Mouse (Mus musculus) thymus, postnatal 14 days (tissue): ENCODE data around the gene Usp27x.
A peak's percentile ranks its signal among the peaks of the same experiment; 100 is the strongest.

Source experiments
- DNase-seq: peaks from one replicate; pipeline ENCODE4 v3.0.0; 2021

Usp27x gene

DNA sequence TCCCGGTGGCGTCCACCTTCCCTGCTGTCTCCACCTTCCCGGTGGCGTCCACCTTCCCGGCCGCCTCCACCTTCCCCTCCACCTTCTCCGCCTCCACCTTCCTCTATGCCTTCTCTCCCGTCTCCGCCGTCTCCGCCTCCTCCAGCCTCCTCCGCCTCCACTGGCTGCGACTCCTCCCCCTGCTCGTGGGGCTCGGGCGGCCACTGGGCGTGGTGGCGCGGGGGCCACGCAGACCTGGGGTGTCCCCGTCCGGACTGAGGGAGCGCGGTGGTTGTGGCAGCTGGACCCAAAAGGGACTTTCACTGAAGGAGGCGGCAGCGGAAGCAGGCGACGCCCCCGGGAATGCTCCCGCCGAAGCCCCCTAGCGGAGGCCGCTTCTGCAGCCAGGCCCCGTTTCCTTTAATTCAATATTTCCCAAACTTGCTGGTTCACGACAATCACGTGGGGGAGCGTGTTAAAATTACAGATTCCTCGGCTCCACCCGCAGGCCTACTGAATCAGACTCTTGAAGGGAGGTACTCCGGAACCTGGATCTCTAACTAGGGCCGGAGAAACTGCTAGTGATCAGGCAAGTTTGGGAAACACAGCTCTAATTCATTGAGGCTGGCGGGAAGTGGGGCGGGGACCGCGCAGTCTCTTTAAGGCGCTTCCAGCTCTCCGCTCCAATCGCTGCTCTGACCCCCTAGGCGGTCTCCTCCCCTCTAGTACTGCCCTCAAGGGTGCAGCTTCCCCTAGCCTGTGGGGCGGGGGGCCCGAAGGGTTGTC lies at the start of gene Usp27x:
Usp27x (minus strand) TSS at position 115 of the 765 bp plus-strand sequence.
- DNase-seq, result peak; percentile 62

DNA sequence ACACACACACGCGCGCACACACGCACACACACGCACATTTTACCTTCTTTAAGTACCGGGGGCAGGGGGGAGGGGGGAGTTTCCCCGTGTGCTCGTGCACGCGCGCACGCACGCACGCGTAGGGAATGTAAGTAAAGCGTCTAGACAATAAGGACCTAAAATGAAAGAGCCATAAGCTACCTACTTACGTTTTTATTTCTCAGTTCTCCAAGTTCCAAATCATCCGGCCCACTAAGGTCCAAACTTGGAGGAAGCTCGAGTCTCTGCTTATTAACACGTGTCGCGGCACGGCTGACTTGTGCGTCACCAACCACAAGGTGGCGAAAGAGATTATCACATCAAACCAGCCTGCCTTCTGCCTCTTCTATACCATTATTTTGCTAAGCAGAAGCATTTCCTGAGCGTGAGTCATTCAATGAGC lies 47.1 kb upstream of the Usp27x start:
- DNase-seq, result peak; percentile 72

GRCm38 (mm10) chrX:7422166-7422565 lies 46.5 kb upstream of the Usp27x start:
- DNase-seq, result peak; percentile 3

DNA sequence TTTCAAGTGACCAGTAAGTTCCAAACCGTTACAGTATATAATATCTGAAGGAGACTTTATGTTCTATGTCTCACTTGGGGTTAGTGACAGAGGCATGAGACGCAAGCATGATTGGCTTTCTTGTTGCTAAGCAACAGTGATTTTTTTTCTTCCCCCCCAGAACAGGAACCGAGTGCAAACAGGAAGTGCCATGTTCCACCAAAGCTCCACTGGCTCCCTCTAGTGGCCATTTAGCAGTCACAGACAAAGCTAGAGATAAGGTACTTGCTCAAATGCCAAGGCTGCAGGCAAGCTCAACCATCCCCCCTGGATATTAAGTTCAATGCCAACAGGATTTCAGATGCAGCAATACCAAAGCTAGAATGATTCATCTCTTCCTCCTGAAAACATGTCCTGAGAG lies 45.4 kb upstream of the Usp27x start:
- peak; percentile 74 for DNase-seq

GRCm38 (mm10) chrX:7416178-7416871 lies 40.7 kb upstream of the Usp27x start:
- no peak for DNase-seq

GRCm38 (mm10) chrX:7415308-7415707 lies 39.7 kb upstream of the Usp27x start:
- DNase-seq, result no peak

- DNase-seq, result no peak
Observed at GRCm38 (mm10) chrX:7412239-7413033, 36.8 kb upstream of the Usp27x start.

- DNase-seq, result no peak
Observed at GRCm38 (mm10) chrX:7376586-7376985, 956 bp upstream of the Usp27x start.

DNA sequence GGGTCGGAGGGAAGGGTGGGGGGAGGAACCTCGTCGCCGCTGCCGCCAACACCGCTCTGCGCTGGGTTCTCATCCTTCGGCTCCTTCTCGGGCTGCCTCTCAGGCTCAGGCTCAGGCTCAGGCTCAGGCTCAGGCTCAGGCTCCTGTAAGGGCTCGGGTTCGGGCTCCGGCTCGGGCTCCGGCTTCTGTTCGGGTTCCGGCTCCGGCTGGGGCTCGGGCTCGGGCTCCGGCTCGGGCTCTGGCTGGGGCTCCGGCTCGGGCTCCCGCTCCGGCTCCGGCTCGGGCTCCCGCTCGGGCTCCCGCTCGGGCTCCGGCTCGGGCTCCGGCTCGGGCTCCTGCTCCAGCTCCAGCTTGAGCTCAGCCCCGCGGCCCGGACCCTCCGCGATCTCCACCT lies 311 bp downstream of the Usp27x start:
- peak; percentile 21 for DNase-seq

DNA sequence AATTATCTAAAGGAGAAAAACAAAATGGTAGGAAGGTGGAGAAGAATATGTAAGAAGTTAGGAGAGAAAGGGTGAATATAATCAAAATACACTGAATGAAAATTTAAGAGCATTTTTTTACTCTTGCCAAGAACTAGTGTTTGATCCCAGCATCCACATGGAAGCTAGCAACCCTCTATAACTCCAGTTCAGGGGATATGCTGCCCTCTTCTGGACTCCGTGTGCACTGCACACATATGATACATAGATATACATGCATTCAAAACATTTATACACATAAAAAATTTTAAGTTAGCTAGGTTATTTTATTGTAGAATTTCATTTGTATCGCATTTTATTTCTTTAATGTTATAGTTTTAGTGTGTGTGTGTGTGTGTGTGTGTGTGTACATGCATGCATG lies 50.2 kb downstream of the Usp27x start:
- DNase-seq, result peak; percentile 18

DNA sequence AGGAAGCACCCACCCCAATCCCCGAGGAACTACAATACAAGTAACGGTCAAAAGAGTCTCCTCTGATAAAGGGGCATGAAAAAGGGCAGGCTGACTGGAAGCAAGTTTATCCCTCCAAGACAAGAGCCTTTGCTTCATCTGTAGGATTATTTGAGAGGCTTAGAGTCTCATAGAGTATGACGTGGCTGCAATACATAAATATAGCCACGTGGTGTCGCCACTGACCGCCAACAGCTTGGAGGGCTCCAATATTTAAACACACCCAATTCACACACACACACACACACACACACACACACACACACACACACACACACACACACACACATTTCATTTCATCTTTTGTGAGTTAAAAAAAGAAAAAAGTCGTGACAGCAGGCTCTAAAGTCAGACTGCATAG lies 53.3 kb downstream of the Usp27x start:
- DNase-seq, result peak; percentile 54
